Mouse (Mus musculus) MEL (cell line): ENCODE results near the gene Mtrr. TPM values are rescaled to one million over a fixed set of nuclear protein-coding genes. Genes with fewer than 3 reads are reported as not detected.

ENCODE experiments used
- DNase-seq: peaks from one replicate; pipeline ENCODE4 v3.0.0; 2011; ENCODE audit warnings: low read depth, low spot score
- H3K27ac ChIP-seq: 2 replicates; pipeline ENCODE4 v1.5.1; 2012; ENCODE audit warnings: low read depth, mild to moderate bottlenecking, control low read depth, low read length, moderate library complexity; ENCODE audit not compliant: control insufficient read depth
- H3K27me3 ChIP-seq, 2 experiments: fragments of 150-350 bp in 1 of 2; sonication (generic) in 1 of 2; 2 replicates each; pipeline ENCODE4 v1.6.1; 2012; ENCODE audit warnings: low read length in 2 of 2, mild to moderate bottlenecking in 2 of 2, improper control_type of control experiment in 1 of 2, moderate library complexity in 1 of 2; ENCODE audit not compliant: insufficient read depth in 2 of 2, control insufficient read depth in 1 of 2
- H3K36me3 ChIP-seq, 2 experiments: 2 replicates each; pipeline ENCODE4 v1.6.1; 2012 to 2014; ENCODE audit warnings: low read length in 2 of 2, improper control_type of control experiment in 1 of 2, inconsistent platforms in 1 of 2, mild to moderate bottlenecking in 1 of 2; ENCODE audit not compliant: insufficient read depth in 2 of 2, control insufficient read depth in 1 of 2
- H3K4me1 ChIP-seq, 2 experiments: fragments of 150-350 bp in 1 of 2; sonication (generic) in 1 of 2; 2 replicates each; pipeline ENCODE4 v1.6.1; 2012; ENCODE audit warnings: low read length in 2 of 2, improper control_type of control experiment in 1 of 2, mild to moderate bottlenecking in 1 of 2; ENCODE audit not compliant: insufficient read depth in 2 of 2, control insufficient read depth in 1 of 2
- H3K4me3 ChIP-seq, 2 experiments: fragments of 150-350 bp in 1 of 2; sonication (generic) in 1 of 2; 2 replicates each; pipeline ENCODE4 v1.5.1; 2012; ENCODE audit warnings: low read depth in 2 of 2, low read length in 2 of 2, mild to moderate bottlenecking in 2 of 2, moderate library complexity in 2 of 2, control low read depth in 1 of 2, improper control_type of control experiment in 1 of 2; ENCODE audit not compliant: control insufficient read depth in 1 of 2, insufficient read depth in 1 of 2
- H3K79me2 ChIP-seq: 2 replicates; pipeline ENCODE4 v1.6.1; 2012; ENCODE audit warnings: mild to moderate bottlenecking, low read length, moderate library complexity; ENCODE audit not compliant: control insufficient read depth, poor library complexity, insufficient read depth
- H3K9ac ChIP-seq: 2 replicates; pipeline ENCODE4 v1.6.1; 2012; ENCODE audit warnings: low read depth, mild to moderate bottlenecking, control low read depth, low read length, moderate library complexity; ENCODE audit not compliant: control insufficient read depth, poor library complexity, severe bottlenecking
- H3K9me3 ChIP-seq: fragments of 150-350 bp; sonication (generic); replicated peaks from 2 replicates; pipeline ENCODE4 v1.6.1; 2012; ENCODE audit warnings: mild to moderate bottlenecking, low read length, improper control_type of control experiment, moderate library complexity; ENCODE audit not compliant: insufficient read depth
- BHLHE40 ChIP-seq: IDR thresholded peaks from 2 replicates; pipeline ENCODE4 v1.6.1; 2012; ENCODE audit warnings: low read depth, mild to moderate bottlenecking, inconsistent platforms, low read length, improper control_type of control experiment, borderline replicate concordance
- CHD1 ChIP-seq: IDR thresholded peaks from 2 replicates; pipeline ENCODE4 v1.6.1; 2012; ENCODE audit warnings: low read depth, mild to moderate bottlenecking, inconsistent platforms, low read length, improper control_type of control experiment
- CHD2 ChIP-seq: IDR thresholded peaks from 2 replicates; pipeline ENCODE4 v1.6.1; 2011; ENCODE audit warnings: low read length, improper control_type of control experiment
- CTCF ChIP-seq, 3 experiments: IDR thresholded peaks in 2 of 3; conservative IDR thresholded peaks in 1 of 3; 2 replicates each; pipeline ENCODE4 v1.5.1; 2011 to 2012; ENCODE audit warnings: low read length in 3 of 3, low read depth in 2 of 3, mild to moderate bottlenecking in 2 of 3, improper control_type of control experiment in 1 of 3, inconsistent platforms in 1 of 3, mixed read lengths in 1 of 3, moderate library complexity in 1 of 3; ENCODE audit not compliant: control insufficient read depth in 1 of 3, insufficient read depth in 1 of 3, poor library complexity in 1 of 3, severe bottlenecking in 1 of 3
- E2F4 ChIP-seq: IDR thresholded peaks from 2 replicates; pipeline ENCODE4 v1.6.1; 2011; ENCODE audit warnings: low read depth, low read length, improper control_type of control experiment, borderline replicate concordance
- ELF1 ChIP-seq: IDR thresholded peaks from 2 replicates; pipeline ENCODE4 v1.6.1; 2014; ENCODE audit warnings: low read depth, mild to moderate bottlenecking, inconsistent platforms, low read length, improper control_type of control experiment, moderate library complexity
- EP300 ChIP-seq, 2 experiments: IDR thresholded peaks; 2 replicates each; pipeline ENCODE4 v1.6.1; 2011; ENCODE audit warnings: improper control_type of control experiment in 2 of 2, low read length in 2 of 2, low read depth in 1 of 2, mild to moderate bottlenecking in 1 of 2
- ETS1 ChIP-seq: IDR thresholded peaks from 2 replicates; pipeline ENCODE4 v1.6.1; 2012; ENCODE audit warnings: low read depth, mild to moderate bottlenecking, inconsistent platforms, low read length, improper control_type of control experiment, moderate library complexity
- GABPA ChIP-seq: IDR thresholded peaks from 2 replicates; pipeline ENCODE4 v1.6.1; 2012; ENCODE audit warnings: low read depth, mild to moderate bottlenecking, inconsistent platforms, low read length, improper control_type of control experiment, moderate library complexity
- GATA1 ChIP-seq: IDR thresholded peaks from 2 replicates; pipeline ENCODE4 v1.6.1; 2011; ENCODE audit warnings: low read depth, low read length, improper control_type of control experiment
- HCFC1 ChIP-seq: IDR thresholded peaks from 2 replicates; pipeline ENCODE4 v1.6.1; 2012; ENCODE audit warnings: low read depth, mild to moderate bottlenecking, inconsistent platforms, low read length, improper control_type of control experiment, moderate library complexity
- JUND ChIP-seq: IDR thresholded peaks from 2 replicates; pipeline ENCODE4 v1.6.1; 2011; ENCODE audit warnings: low read depth, mild to moderate bottlenecking, improper control_type of control experiment, low read length
- KAT2A ChIP-seq: conservative IDR thresholded peaks from 2 replicates; pipeline ENCODE4 v1.6.1; 2012; ENCODE audit warnings: low read depth, low read length, improper control_type of control experiment, inconsistent platforms
- MAFK ChIP-seq: IDR thresholded peaks from 2 replicates; pipeline ENCODE4 v1.6.1; 2011; ENCODE audit warnings: low read depth, mild to moderate bottlenecking, low read length, improper control_type of control experiment, borderline replicate concordance
- MAX ChIP-seq: IDR thresholded peaks from 2 replicates; pipeline ENCODE4 v1.6.1; 2011; ENCODE audit warnings: low read length, improper control_type of control experiment
- MAZ ChIP-seq: IDR thresholded peaks from 2 replicates; pipeline ENCODE4 v1.6.1; 2012; ENCODE audit warnings: low read depth, mild to moderate bottlenecking, inconsistent platforms, low read length, improper control_type of control experiment
- MYB ChIP-seq: IDR thresholded peaks from 2 replicates; pipeline ENCODE4 v1.6.1; 2011; ENCODE audit warnings: mild to moderate bottlenecking, low read depth, low read length, improper control_type of control experiment
- MYC ChIP-seq: IDR thresholded peaks from 2 replicates; pipeline ENCODE4 v1.6.1; 2011; ENCODE audit warnings: low read depth, mild to moderate bottlenecking, low read length, improper control_type of control experiment, moderate library complexity
- NELFE ChIP-seq: IDR thresholded peaks from 2 replicates; pipeline ENCODE4 v1.6.1; 2011; ENCODE audit warnings: low read depth, low read length, improper control_type of control experiment
- NRF1 ChIP-seq: IDR thresholded peaks from 2 replicates; pipeline ENCODE4 v1.6.1; 2014; ENCODE audit warnings: low read depth, mild to moderate bottlenecking, inconsistent platforms, low read length, improper control_type of control experiment, moderate library complexity; ENCODE audit not compliant: poor library complexity, insufficient read depth, severe bottlenecking
- POLR2A ChIP-seq, 2 experiments: IDR thresholded peaks; 2 replicates each; pipeline ENCODE4 v1.6.1; 2011 to 2012; ENCODE audit warnings: low read length in 2 of 2, mild to moderate bottlenecking in 2 of 2, control low read depth in 1 of 2, improper control_type of control experiment in 1 of 2, low read depth in 1 of 2, moderate library complexity in 1 of 2; ENCODE audit not compliant: control insufficient read depth in 1 of 2, insufficient read depth in 1 of 2, poor library complexity in 1 of 2
- POLR2AphosphoS2 ChIP-seq: IDR thresholded peaks from 2 replicates; pipeline ENCODE4 v1.6.1; 2011; ENCODE audit warnings: low read length, improper control_type of control experiment
- POLR2AphosphoS5 ChIP-seq: IDR thresholded peaks from 2 replicates; pipeline ENCODE4 v1.6.1; 2012; ENCODE audit warnings: low read depth, borderline replicate concordance, mild to moderate bottlenecking, inconsistent platforms, low read length, moderate library complexity, mixed read lengths
- RAD21 ChIP-seq: IDR thresholded peaks from 2 replicates; pipeline ENCODE4 v1.6.1; 2011; ENCODE audit warnings: mild to moderate bottlenecking, low read depth, low read length, improper control_type of control experiment
- RCOR1 ChIP-seq: IDR thresholded peaks from 2 replicates; pipeline ENCODE4 v1.6.1; 2012; ENCODE audit warnings: low read depth, mild to moderate bottlenecking, inconsistent platforms, low read length, improper control_type of control experiment
- SIN3A ChIP-seq: IDR thresholded peaks from 2 replicates; pipeline ENCODE4 v1.6.1; 2012; ENCODE audit warnings: low read length, improper control_type of control experiment, inconsistent platforms
- SMC3 ChIP-seq: IDR thresholded peaks from 2 replicates; pipeline ENCODE4 v1.6.1; 2011; ENCODE audit warnings: low read depth, low read length, improper control_type of control experiment
- TAL1 ChIP-seq: IDR thresholded peaks from 2 replicates; pipeline ENCODE4 v1.6.1; 2012; ENCODE audit warnings: mild to moderate bottlenecking, inconsistent platforms, low read length, moderate library complexity, mixed read lengths
- TBP ChIP-seq: IDR thresholded peaks from 2 replicates; pipeline ENCODE4 v1.8.0; 2011; ENCODE audit warnings: low read depth, low read length, improper control_type of control experiment
- TCF12 ChIP-seq: IDR thresholded peaks from 2 replicates; pipeline ENCODE4 v1.6.1; 2014; ENCODE audit warnings: low read depth, mild to moderate bottlenecking, inconsistent platforms, low read length, improper control_type of control experiment, moderate library complexity
- UBTF ChIP-seq: IDR thresholded peaks from 2 replicates; pipeline ENCODE4 v1.6.1; 2012; ENCODE audit warnings: low read depth, mild to moderate bottlenecking, inconsistent platforms, low read length, improper control_type of control experiment, moderate library complexity, borderline replicate concordance; ENCODE audit not compliant: insufficient read depth
- USF1 ChIP-seq: IDR thresholded peaks from 2 replicates; pipeline ENCODE4 v1.6.1; 2014; ENCODE audit warnings: low read depth, mild to moderate bottlenecking, inconsistent platforms, low read length, improper control_type of control experiment, moderate library complexity
- USF2 ChIP-seq, 2 experiments: IDR thresholded peaks; 2 replicates each; pipeline ENCODE4 v1.6.1; 2011 to 2012; ENCODE audit warnings: improper control_type of control experiment in 2 of 2, low read length in 2 of 2, borderline replicate concordance in 1 of 2, inconsistent platforms in 1 of 2, low read depth in 1 of 2, mild to moderate bottlenecking in 1 of 2; ENCODE audit not compliant: insufficient read depth in 1 of 2
- ZC3H11A ChIP-seq: IDR thresholded peaks from 2 replicates; pipeline ENCODE4 v1.6.1; 2012; ENCODE audit warnings: low read depth, mild to moderate bottlenecking, inconsistent platforms, low read length, improper control_type of control experiment
- ZKSCAN1 ChIP-seq: IDR thresholded peaks from 2 replicates; pipeline ENCODE4 v1.6.1; 2012; ENCODE audit warnings: low read depth, mild to moderate bottlenecking, inconsistent platforms, low read length, improper control_type of control experiment, moderate library complexity
- polyA plus RNA-seq, 2 experiments: library from polyadenylated mRNA; stranded (reverse) in 1 of 2; unstranded in 1 of 2; fragments of >175 nt in 1 of 2; fragments of >200 nt in 1 of 2; gene quantifications; 2 replicates each; pipeline versions ENCODE4 v1.2.1 to v1.2.4; 2012; ENCODE audit warnings: low replicate concordance in 2 of 2, low read depth in 1 of 2; ENCODE audit not compliant: insufficient read length in 2 of 2, insufficient read depth in 1 of 2, missing spikeins in 1 of 2
- total RNA-seq: library from RNA; depleted of rRNA; stranded (reverse); fragments of 300-350 nt; gene quantifications from 2 replicates; pipeline ENCODE4 v1.2.3, GENCODE M21; 2012; rRNA removed

Mtrr gene
- total RNA-seq (16.3 and 20.8 TPM in 2 replicates), polyA plus RNA-seq (10 to 100 TPM in 1 of 2 experiments, not detected in 1; 18.0 TPM)

DNA sequence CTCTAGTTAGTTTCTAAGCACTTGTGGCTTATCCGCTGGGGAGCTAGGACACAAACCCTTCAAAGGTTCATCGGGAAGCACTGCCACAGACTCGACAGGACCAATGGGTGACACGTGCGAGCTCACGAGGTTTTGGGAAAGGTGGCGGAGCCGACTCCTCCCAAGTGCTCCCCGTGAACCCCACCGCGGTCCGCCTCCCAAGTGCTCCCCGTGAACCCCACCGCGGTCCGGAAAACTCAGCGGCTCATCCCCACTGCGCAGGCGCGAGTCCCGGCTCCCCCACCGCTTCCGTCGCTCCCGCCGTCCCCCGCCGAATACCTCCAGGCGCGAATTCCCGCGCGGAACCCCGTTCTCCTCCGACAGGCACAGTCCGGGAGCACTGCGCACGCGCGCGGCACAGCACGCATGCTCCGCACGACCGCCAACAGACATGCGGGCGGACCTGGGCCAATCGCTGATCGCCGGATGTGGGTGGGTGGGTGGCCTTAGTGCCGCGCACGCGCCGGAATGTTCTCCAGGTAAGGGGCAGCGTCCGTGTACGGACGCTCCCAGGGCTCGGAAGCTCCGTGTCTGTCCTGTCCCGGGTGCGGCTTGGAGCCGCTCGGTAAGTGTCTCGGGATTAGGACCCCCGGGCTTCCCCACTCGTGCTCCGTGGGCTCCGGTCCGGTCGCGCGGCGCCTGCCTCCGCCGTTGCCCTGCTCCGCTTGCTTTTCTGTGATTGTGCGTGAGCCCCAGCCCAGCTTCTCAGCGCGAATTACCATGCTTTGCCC, at the start of gene Mtrr, which contains the start of gene Fastkd3:
Gene Mtrr (minus strand): TSS at position 403 of the 770 bp plus-strand sequence.
Gene Fastkd3 (plus strand): TSS at position 488 of the 770 bp plus-strand sequence.
- Histone ChIP-seq H3K9me3 (no peaks in the 10 kb centered on the region), H3K27ac (peak within 1 kb of the TSS; percentile 98), H3K27me3 (no peaks in the 10 kb centered on the region), H3K79me2 (peaks cover 26% of the 10 kb centered on the region), H3K4me1 (peaks cover 0 to 2% of the 10 kb centered on the region in 2 experiments; a peak in 1 of 4 replicates), H3K9ac (peak within 1 kb of the TSS; percentile 97), H3K4me3 (peak within 1 kb of the TSS; percentile 72 to 87), H3K36me3 (peaks cover 0 to 13% of the 10 kb centered on the region in 2 experiments; a peak in 3 of 4 replicates)
- DNase-seq = peak; percentile 96
- TF ChIP-seq BHLHE40 = peak; percentile 59; the same call in 1 of the 2 replicates
- no peak for TF ChIP-seq USF1
- TF ChIP-seq E2F4 = peak; percentile 81; the same call in 1 of the 2 replicates
- no peak for TF ChIP-seq SMC3
- TF ChIP-seq NRF1 = peak; percentile 83
- TF ChIP-seq JUND = no peak
- TF ChIP-seq ZC3H11A = no peak
- no peak for TF ChIP-seq GABPA
- TF ChIP-seq TAL1 = no peak
- peak; percentile 93 for TF ChIP-seq MAX
- no peak for TF ChIP-seq MAFK
- TF ChIP-seq POLR2AphosphoS2 = no peak
- peak; percentile 80 for TF ChIP-seq HCFC1
- TF ChIP-seq KAT2A = no peak; the same call in 1 of the 2 replicates
- no peak for TF ChIP-seq RCOR1
- TF ChIP-seq MAZ = no peak
- TF ChIP-seq CHD2 = no peak
- no peak for TF ChIP-seq EP300 (IDR thresholded peaks at IDR 0.05; ENCODE audit: low read depth in 1 of 2, low read length in 2 of 2)
- no peak for TF ChIP-seq POLR2AphosphoS5
- TF ChIP-seq ELF1 = 0 out of 2 replicates have a peak, but pooled peaks have one; percentile 16
- 0 out of 2 replicates have a peak, but pooled peaks have one; percentile 60 for TF ChIP-seq TBP
- TF ChIP-seq GATA1 = no peak
- peak; percentile 58 to 81 for TF ChIP-seq POLR2A (IDR thresholded peaks at IDR 0.05; ENCODE audit: control insufficient read depth in 1 of 2, insufficient read depth in 1 of 2, low read depth in 1 of 2, low read length in 2 of 2, poor library complexity in 1 of 2)
- TF ChIP-seq CHD1 = no peak
- no peak for TF ChIP-seq UBTF
- TF ChIP-seq RAD21 = no peak
- TF ChIP-seq USF2 (IDR thresholded peaks at IDR 0.05; ENCODE audit: borderline replicate concordance in 1 of 2, insufficient read depth in 1 of 2, low read depth in 1 of 2, low read length in 2 of 2) = no peak
- peak; percentile 74 for TF ChIP-seq NELFE
- 0 out of 2 replicates have a peak, but pooled peaks have one; percentile 26 for TF ChIP-seq TCF12
- TF ChIP-seq ZKSCAN1 = no peak
- no peak for TF ChIP-seq ETS1
- peak; percentile 46 for TF ChIP-seq SIN3A
- peak; percentile 98 for TF ChIP-seq MYC
- no peak for TF ChIP-seq CTCF (IDR thresholded peaks at IDR 0.05 in 2 of 3, conservative IDR thresholded peaks at IDR 0.05 in 1 of 3; ENCODE audit: control insufficient read depth in 1 of 3, insufficient read depth in 1 of 3, low read depth in 2 of 3, low read length in 3 of 3, poor library complexity in 1 of 3, severe bottlenecking in 1 of 3)
- no peak for TF ChIP-seq MYB
